Mouse (Mus musculus) CH12.LX (cell line): ENCODE results near the gene Aif1l. TPM values are rescaled to one million over a fixed set of nuclear protein-coding genes. Genes with fewer than 3 reads are reported as not detected.
"Not testable (repeated sequence)": the region's sequence is repeated elsewhere in the genome, so short reads cannot be mapped to it uniquely, and the experiment has no call there.

Experiments
- DNase-seq: peaks from one replicate; pipeline ENCODE4 v3.0.0-alpha.2; 2013; ENCODE audit errors: extremely low read depth
- H3K27ac ChIP-seq: 2 replicates; pipeline ENCODE4 v1.5.1; 2012; ENCODE audit warnings: low read depth, mild to moderate bottlenecking, control low read depth, moderate library complexity; ENCODE audit not compliant: insufficient read depth
- H3K27me3 ChIP-seq: replicated peaks from 2 replicates; pipeline ENCODE3; 2012; ENCODE audit warnings: inconsistent platforms
- H3K36me3 ChIP-seq, 2 experiments: replicated peaks in 1 of 2; 2 replicates each; pipeline versions ENCODE3 to v1.6.1; 2012; ENCODE audit warnings: inconsistent platforms in 1 of 2, low read length in 1 of 2, mild to moderate bottlenecking in 1 of 2, mixed read lengths in 1 of 2, moderate library complexity in 1 of 2; ENCODE audit not compliant: control insufficient read depth in 1 of 2, insufficient read depth in 1 of 2
- H3K4me1 ChIP-seq, 2 experiments: 2 replicates each; pipeline ENCODE4 v1.6.1; 2012; ENCODE audit warnings: inconsistent platforms in 1 of 2, moderate library complexity in 1 of 2; ENCODE audit not compliant: insufficient read depth in 2 of 2, control insufficient read depth in 1 of 2
- H3K4me2 ChIP-seq: 2 replicates; pipeline ENCODE4 v1.6.1; 2012; ENCODE audit warnings: low read depth, mild to moderate bottlenecking, control low read depth; ENCODE audit not compliant: poor library complexity, insufficient read depth, severe bottlenecking
- H3K4me3 ChIP-seq, 3 experiments: fragments of 150-350 bp in 1 of 3; sonication (generic) in 1 of 3; replicated peaks in 1 of 3; 2 replicates each; pipeline versions ENCODE3 to v1.5.1; 2011 to 2012; ENCODE audit warnings: low read depth in 2 of 3, low read length in 2 of 3, mild to moderate bottlenecking in 2 of 3, moderate library complexity in 2 of 3, control low read depth in 1 of 3, improper control_type of control experiment in 1 of 3, inconsistent platforms in 1 of 3, mixed read lengths in 1 of 3; ENCODE audit not compliant: poor library complexity in 1 of 3
- H3K79me2 ChIP-seq: replicated peaks from 2 replicates; pipeline ENCODE4 v1.6.1; 2012; ENCODE audit warnings: mild to moderate bottlenecking, moderate library complexity; ENCODE audit not compliant: control insufficient read depth, poor library complexity, insufficient read depth, severe bottlenecking; ENCODE audit errors: extremely low read depth
- H3K9ac ChIP-seq: 2 replicates; pipeline ENCODE4 v1.6.1; 2012; ENCODE audit warnings: low read depth, mild to moderate bottlenecking, control low read depth, moderate library complexity; ENCODE audit not compliant: insufficient read depth
- H3K9me3 ChIP-seq: replicated peaks from 2 replicates; pipeline ENCODE3; 2012; ENCODE audit warnings: low read length, inconsistent platforms, mixed read lengths
- BHLHE40 ChIP-seq: IDR thresholded peaks from 2 replicates; pipeline ENCODE4 v1.6.1; 2011; ENCODE audit warnings: mild to moderate bottlenecking, low read depth, low read length, improper control_type of control experiment
- CHD1 ChIP-seq: IDR thresholded peaks from 2 replicates; pipeline ENCODE4 v1.6.1; 2012; ENCODE audit warnings: low read depth, low read length, improper control_type of control experiment, inconsistent platforms
- CHD2 ChIP-seq: IDR thresholded peaks from 2 replicates; pipeline ENCODE4 v1.6.1; 2011; ENCODE audit warnings: low read length, improper control_type of control experiment
- CTCF ChIP-seq, 2 experiments: IDR thresholded peaks in 1 of 2; conservative IDR thresholded peaks in 1 of 2; 2 replicates each; pipeline ENCODE4 v1.5.1; 2011 to 2012; ENCODE audit warnings: low read depth in 2 of 2, low read length in 2 of 2, improper control_type of control experiment in 1 of 2, inconsistent platforms in 1 of 2, mild to moderate bottlenecking in 1 of 2, moderate library complexity in 1 of 2
- E2F4 ChIP-seq: IDR thresholded peaks from 2 replicates; pipeline ENCODE4 v1.6.1; 2011; ENCODE audit warnings: low read depth, low read length, improper control_type of control experiment; ENCODE audit not compliant: insufficient replicate concordance
- ELF1 ChIP-seq: IDR thresholded peaks from 2 replicates; pipeline ENCODE4 v1.6.1; 2014; ENCODE audit warnings: low read depth, mild to moderate bottlenecking, inconsistent platforms, low read length, improper control_type of control experiment
- EP300 ChIP-seq: IDR thresholded peaks from 2 replicates; pipeline ENCODE4 v1.6.1; 2011; ENCODE audit warnings: low read length, improper control_type of control experiment
- GABPA ChIP-seq: IDR thresholded peaks from 2 replicates; pipeline ENCODE4 v1.6.1; 2012; ENCODE audit warnings: low read depth, low read length, improper control_type of control experiment, inconsistent platforms; ENCODE audit not compliant: insufficient replicate concordance
- JUN ChIP-seq: IDR thresholded peaks from 2 replicates; pipeline ENCODE4 v1.6.1; 2011; ENCODE audit warnings: low read depth, mild to moderate bottlenecking, low read length, improper control_type of control experiment, moderate library complexity; ENCODE audit not compliant: insufficient read depth
- KAT2A ChIP-seq: IDR thresholded peaks from 2 replicates; pipeline ENCODE4 v1.6.1; 2012; ENCODE audit warnings: low read length, improper control_type of control experiment, inconsistent platforms; ENCODE audit not compliant: insufficient replicate concordance
- MAFK ChIP-seq: IDR thresholded peaks from 2 replicates; pipeline ENCODE4 v1.6.1; 2011; ENCODE audit warnings: low read length, improper control_type of control experiment; ENCODE audit not compliant: insufficient replicate concordance
- MXI1 ChIP-seq: IDR thresholded peaks from 2 replicates; pipeline ENCODE4 v1.6.1; 2011; ENCODE audit warnings: mild to moderate bottlenecking, low read depth, low read length, improper control_type of control experiment
- MYC ChIP-seq: IDR thresholded peaks from 2 replicates; pipeline ENCODE4 v1.6.1; 2011; ENCODE audit warnings: low read depth, mild to moderate bottlenecking, improper control_type of control experiment, low read length
- POLR2A ChIP-seq: IDR thresholded peaks from 2 replicates; pipeline ENCODE4 v1.6.1; 2011; ENCODE audit warnings: low read depth, mild to moderate bottlenecking, improper control_type of control experiment, low read length
- POLR2AphosphoS2 ChIP-seq: IDR thresholded peaks from 2 replicates; pipeline ENCODE4 v1.6.1; 2011; ENCODE audit warnings: low read depth, low read length, improper control_type of control experiment
- RAD21 ChIP-seq: IDR thresholded peaks from 2 replicates; pipeline ENCODE4 v1.6.1; 2011; ENCODE audit warnings: low read depth, mild to moderate bottlenecking, low read length, improper control_type of control experiment, moderate library complexity
- SMC3 ChIP-seq: IDR thresholded peaks from 2 replicates; pipeline ENCODE4 v1.6.1; 2011; ENCODE audit warnings: low read depth, low read length, improper control_type of control experiment
- UBTF ChIP-seq: IDR thresholded peaks from 2 replicates; pipeline ENCODE4 v1.6.1; 2012; ENCODE audit warnings: low read depth, mild to moderate bottlenecking, inconsistent platforms, low read length, improper control_type of control experiment, moderate library complexity
- USF1 ChIP-seq: IDR thresholded peaks from 2 replicates; pipeline ENCODE4 v1.6.1; 2014; ENCODE audit warnings: low read depth, mild to moderate bottlenecking, inconsistent platforms, low read length, improper control_type of control experiment
- USF2 ChIP-seq: conservative IDR thresholded peaks from 2 replicates; pipeline ENCODE4 v1.6.1; 2011; ENCODE audit warnings: low read depth, low read length, improper control_type of control experiment
- ZKSCAN1 ChIP-seq: IDR thresholded peaks from 2 replicates; pipeline ENCODE4 v1.6.1; 2012; ENCODE audit warnings: low read depth, inconsistent platforms, low read length, improper control_type of control experiment, borderline replicate concordance
- ZMIZ1 ChIP-seq: IDR thresholded peaks from 2 replicates; pipeline ENCODE4 v1.6.1; 2012; ENCODE audit warnings: low read depth, mild to moderate bottlenecking, inconsistent platforms, low read length, improper control_type of control experiment
- dilution Hi-C: fragments of 300-500 bp; cut with MboI; formaldehyde crosslinking; loops from 2 replicates; pipeline ENCODE4 v1.14.3; 2020; ENCODE audit warnings: low sequenced_read_pairs; ENCODE audit not compliant: extremely low pct_unique_long_range_greater_than_20kb, extremely low pct_ligation_motif_present
- in situ Hi-C: fragments of 300-500 bp; cut with MboI; formaldehyde crosslinking; loops from 3 replicates; pipeline ENCODE4 v1.14.3; 2019; ENCODE audit warnings: low sequenced_read_pairs, low pct_ligation_motif_present, low pct_unique_long_range_greater_than_20kb, mixed read lengths
- polyA plus RNA-seq: library from polyadenylated mRNA; unstranded; fragments of >175 nt; gene quantifications from 2 replicates; pipeline ENCODE4 v1.2.1, GENCODE M21; 2012; ENCODE audit warnings: low read depth; ENCODE audit not compliant: insufficient read length
- total RNA-seq, 2 experiments: library from RNA; depleted of rRNA; stranded (reverse); fragments of 300-350 nt in 1 of 2; fragments of >200 nt in 1 of 2; gene quantifications; 2 replicates each; pipeline ENCODE4 v1.2.3; 2012 to 2014

Aif1l gene
- total and polyA plus RNA-seq, 3 experiments, result 0.11 to 0.81 TPM; not detected in 1

- TF ChIP-seq CHD2 (no peak), MAFK (no peak), POLR2A (no peak), E2F4 (no peak), MXI1 (no peak), BHLHE40 (no peak), POLR2AphosphoS2 (no peak), CHD1 (no peak), USF1 (no peak), GABPA (no peak), USF2 (no peak), JUN (no peak), ELF1 (0 out of 2 replicates have a peak, but pooled peaks have one; percentile 10)
Measured at GRCm38 (mm10) chr2:31912575-31912974, 37.4 kb upstream of the Aif1l start (continued).

GRCm38 (mm10) chr2:31914213-31914612 lies 35.7 kb upstream of the Aif1l start:
- H3K36me3 ChIP-seq, H3K9ac ChIP-seq, in situ Hi-C loops, H3K9me3 ChIP-seq, DNase-seq, H3K4me3 ChIP-seq, dilution Hi-C loops, H3K27ac ChIP-seq, H3K79me2 ChIP-seq, H3K4me1 ChIP-seq, H3K4me2 ChIP-seq: not testable (repeated sequence)
- TF ChIP-seq RAD21, result peak; percentile 31
- TF ChIP-seq CTCF (conservative IDR thresholded peaks at IDR 0.05 in 1 of 2, IDR thresholded peaks at IDR 0.05 in 1 of 2; ENCODE audit: low read depth in 2 of 2, low read length in 2 of 2), result peak in 1 of 2 experiments; percentile 48; a peak in 2 of 4 replicates
- 0 out of 2 replicates have a peak, but pooled peaks have one; percentile 27 for TF ChIP-seq MYC
- peaks cover 56% of the 10 kb centered on the region for H3K27me3 ChIP-seq

DNA sequence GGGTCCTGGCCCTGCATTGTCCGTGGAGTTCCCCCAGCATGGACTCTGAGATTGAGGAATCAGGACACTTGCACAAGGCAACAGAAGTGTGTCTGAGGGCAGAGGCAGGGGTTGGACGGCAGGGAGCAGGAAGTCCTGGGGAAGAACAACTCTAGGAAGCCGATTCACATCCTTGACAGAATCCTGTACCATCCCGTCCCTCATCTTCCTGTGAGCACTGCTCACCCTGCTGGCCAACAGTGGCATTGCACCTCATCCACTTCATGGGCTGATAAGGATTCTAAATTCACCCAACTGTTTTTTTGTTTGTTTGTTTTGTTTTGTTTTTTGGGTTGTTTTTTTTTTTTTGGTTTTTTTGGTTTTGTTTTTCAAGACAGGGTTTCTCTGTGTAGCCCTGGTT lies 34.8 kb upstream of the Aif1l start:
- DNase-seq, result peak; percentile 65
- H3K4me2 ChIP-seq, result no peak overlapping the region; the same call in 1 of the 2 replicates
- in situ Hi-C loops, result no loop called here
- no peak overlapping the region for H3K27ac ChIP-seq
- dilution Hi-C loops, result no loop called here
- no peaks in the 10 kb centered on the region for H3K36me3 ChIP-seq
- TF ChIP-seq ELF1, result 0 out of 2 replicates have a peak, but pooled peaks have one; percentile 12
- TF ChIP-seq UBTF, result no peak
- no peak for TF ChIP-seq MXI1
- TF ChIP-seq ZMIZ1, result no peak
- TF ChIP-seq EP300, result no peak
- TF ChIP-seq CTCF (conservative IDR thresholded peaks at IDR 0.05 in 1 of 2, IDR thresholded peaks at IDR 0.05 in 1 of 2; ENCODE audit: low read depth in 2 of 2, low read length in 2 of 2), result peak; percentile 79 to 95
- peak; percentile 54 for TF ChIP-seq RAD21
- TF ChIP-seq JUN, result no peak
- no peak for TF ChIP-seq ZKSCAN1
- TF ChIP-seq CHD1, result no peak
- no peak for TF ChIP-seq KAT2A
- peak; percentile 57 for TF ChIP-seq SMC3
- H3K9ac ChIP-seq, result no peak overlapping the region
- H3K4me1 ChIP-seq, result peaks cover 4 to 7% of the 10 kb centered on the region in 2 experiments; a peak in 3 of 4 replicates
- H3K9me3 ChIP-seq, result no peaks in the 10 kb centered on the region
- H3K27me3 ChIP-seq, result peaks cover 61% of the 10 kb centered on the region
- no peaks in the 10 kb centered on the region for H3K79me2 ChIP-seq
- no peak overlapping the region for H3K4me3 ChIP-seq
